Mouse (Mus musculus): ENCODE results near the gene Gm11627. TPM values are rescaled to one million over a fixed set of nuclear protein-coding genes. Genes with fewer than 3 reads are reported as not detected.
A peak's percentile ranks its signal among the peaks of the same experiment; 100 is the strongest.
"Not testable (repeated sequence)": the region's sequence is repeated elsewhere in the genome, so short reads cannot be mapped to it uniquely, and the experiment has no call there.

Gm11627 gene
- total and polyA plus RNA-seq, 2 experiments, result not detected

DNA sequence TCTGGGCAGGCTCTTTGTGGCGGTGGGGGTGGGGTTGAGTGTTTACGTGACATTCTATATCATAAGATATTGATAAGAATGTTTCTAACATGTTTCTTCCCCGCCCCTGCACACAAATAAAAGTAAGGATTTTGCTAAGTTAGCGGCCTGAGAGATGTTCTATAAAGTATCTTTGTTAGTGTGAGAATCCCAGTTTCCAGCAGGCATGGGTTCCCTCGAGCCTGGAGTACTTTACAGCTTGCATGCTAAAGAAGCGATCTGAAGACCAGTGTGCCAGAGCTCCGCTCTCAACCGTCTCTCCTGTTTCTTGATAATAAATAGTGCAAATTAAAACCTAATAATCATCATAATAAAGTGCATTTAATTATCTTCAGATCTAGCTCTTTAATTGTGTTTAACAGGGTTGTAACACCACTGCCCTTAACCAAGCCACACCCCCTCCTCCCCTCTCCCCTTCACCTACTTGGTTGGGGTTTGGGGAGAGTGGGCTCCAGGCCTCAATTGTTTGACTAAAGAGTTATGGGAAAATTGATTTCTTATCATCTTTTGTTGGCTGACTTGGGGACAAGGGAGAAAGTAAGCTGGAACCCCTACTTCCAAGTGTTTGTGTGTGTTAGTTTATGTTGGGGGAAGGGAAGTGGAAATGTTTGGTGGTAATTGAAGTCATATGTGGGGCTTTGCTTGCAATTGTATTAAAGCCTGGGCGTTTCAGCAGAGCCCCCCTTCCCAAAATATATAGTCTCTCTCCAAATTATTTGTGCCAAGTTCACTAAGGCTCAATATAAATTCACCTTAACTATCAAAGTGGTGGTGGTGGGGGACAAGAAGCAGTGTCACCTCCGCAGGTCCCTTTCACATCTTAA, 28.7 kb upstream of the Gm11627 start:
- no peak overlapping the region for H3K9ac ChIP-seq (ENCODE audit: low read depth, low read length)
- H3K36me3 ChIP-seq (ENCODE audit: control insufficient read depth, insufficient read depth, low read length), result no peaks in the 10 kb centered on the region
- H3K4me1 ChIP-seq (ENCODE audit: control insufficient read depth, insufficient read depth, low read length), result peaks cover 4% of the 10 kb centered on the region; the same call in 1 of the 2 replicates
- TF ChIP-seq CTCF (IDR thresholded peaks at IDR 0.05; ENCODE audit: low read depth, low read length) (no peak), POLR2A (IDR thresholded peaks at IDR 0.05; ENCODE audit: extremely low read depth, insufficient read depth, low read length) (no peak)
- H3K27ac ChIP-seq (replicated peaks; ENCODE audit: insufficient read depth, low read depth, low read length), result no peak overlapping the region
- H3K79me2 ChIP-seq (ENCODE audit: control insufficient read depth, insufficient read depth, low read length), result no peaks in the 10 kb centered on the region; the same call in 1 of the 2 replicates
- no peak overlapping the region for H3K4me3 ChIP-seq (ENCODE audit: insufficient read depth, low read depth, low read length)
- DNase-seq (ENCODE audit: extremely low read depth, low read depth, low spot score), result no peak
- 58% methylated on average over 10 of the region's 10 CpGs for WGBS
- peaks cover 26% of the 10 kb centered on the region for H3K27me3 ChIP-seq (ENCODE audit: control insufficient read depth, insufficient read depth, low read length)

GRCm38 (mm10) chr11:102607201-102607600, 27.9 kb upstream of the Gm11627 start:
- 17% methylated on average over 12 of the region's 12 CpGs for WGBS
- H3K27ac ChIP-seq (replicated peaks; ENCODE audit: insufficient read depth, low read depth, low read length); H3K9ac ChIP-seq (ENCODE audit: low read depth, low read length); H3K79me2 ChIP-seq (ENCODE audit: control insufficient read depth, insufficient read depth, low read length); DNase-seq (ENCODE audit: extremely low read depth, low read depth, low spot score); H3K4me3 ChIP-seq (ENCODE audit: insufficient read depth, low read depth, low read length); H3K36me3 ChIP-seq (ENCODE audit: control insufficient read depth, insufficient read depth, low read length); H3K4me1 ChIP-seq (ENCODE audit: control insufficient read depth, insufficient read depth, low read length): not testable (repeated sequence)
- H3K27me3 ChIP-seq (ENCODE audit: control insufficient read depth, insufficient read depth, low read length), result peaks cover 26% of the 10 kb centered on the region

- no peak for DNase-seq (ENCODE audit: extremely low read depth, low read depth, low spot score)
- H3K36me3 ChIP-seq (ENCODE audit: control insufficient read depth, insufficient read depth, low read length), result no peaks in the 10 kb centered on the region
- no peak overlapping the region for H3K4me3 ChIP-seq (ENCODE audit: insufficient read depth, low read depth, low read length)
- TF ChIP-seq CTCF (IDR thresholded peaks at IDR 0.05; ENCODE audit: low read depth, low read length), result no peak
- 17% methylated on average over 12 of the region's 12 CpGs for WGBS
- no peaks in the 10 kb centered on the region; the same call in 1 of the 2 replicates for H3K79me2 ChIP-seq (ENCODE audit: control insufficient read depth, insufficient read depth, low read length)
- peaks cover 26% of the 10 kb centered on the region for H3K27me3 ChIP-seq (ENCODE audit: control insufficient read depth, insufficient read depth, low read length)
- no peak overlapping the region for H3K27ac ChIP-seq (replicated peaks; ENCODE audit: insufficient read depth, low read depth, low read length)
- peaks cover 4% of the 10 kb centered on the region; the same call in 1 of the 2 replicates for H3K4me1 ChIP-seq (ENCODE audit: control insufficient read depth, insufficient read depth, low read length)
- H3K9ac ChIP-seq (ENCODE audit: low read depth, low read length), result no peak overlapping the region
These were observed 27.5 kb upstream of the Gm11627 start for GRCm38 (mm10) chr11:102606751-102607171.

DNA sequence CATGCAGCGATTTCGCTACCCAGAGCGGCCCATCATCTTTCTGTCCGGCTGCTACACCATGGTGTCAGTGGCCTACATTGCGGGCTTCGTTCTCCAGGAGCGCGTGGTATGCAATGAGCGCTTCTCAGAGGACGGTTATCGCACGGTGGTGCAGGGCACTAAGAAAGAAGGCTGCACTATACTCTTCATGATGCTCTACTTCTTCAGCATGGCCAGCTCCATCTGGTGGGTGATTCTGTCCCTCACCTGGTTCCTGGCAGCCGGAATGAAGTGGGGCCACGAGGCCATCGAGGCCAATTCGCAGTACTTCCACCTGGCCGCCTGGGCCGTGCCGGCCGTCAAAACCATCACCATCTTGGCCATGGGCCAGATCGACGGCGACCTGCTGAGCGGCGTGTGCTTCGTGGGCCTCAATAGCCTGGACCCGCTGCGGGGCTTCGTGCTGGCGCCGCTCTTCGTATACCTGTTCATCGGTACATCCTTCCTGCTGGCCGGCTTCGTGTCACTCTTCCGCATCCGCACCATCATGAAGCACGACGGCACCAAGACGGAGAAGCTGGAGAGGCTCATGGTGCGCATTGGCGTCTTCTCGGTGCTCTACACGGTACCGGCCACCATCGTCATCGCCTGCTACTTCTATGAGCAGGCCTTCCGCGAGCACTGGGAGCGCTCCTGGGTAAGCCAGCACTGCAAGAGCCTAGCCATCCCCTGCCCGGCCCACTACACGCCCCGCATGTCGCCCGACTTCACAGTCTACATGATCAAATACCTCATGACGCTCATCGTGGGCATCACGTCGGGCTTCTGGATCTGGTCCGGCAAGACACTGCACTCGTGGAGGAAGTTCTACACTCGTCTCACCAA, 26.5 kb upstream of the Gm11627 start:
- H3K4me3 ChIP-seq (ENCODE audit: insufficient read depth, low read depth, low read length), result 0 out of 2 replicates have a peak overlapping the region, but pooled peaks have one; percentile 54

DNA sequence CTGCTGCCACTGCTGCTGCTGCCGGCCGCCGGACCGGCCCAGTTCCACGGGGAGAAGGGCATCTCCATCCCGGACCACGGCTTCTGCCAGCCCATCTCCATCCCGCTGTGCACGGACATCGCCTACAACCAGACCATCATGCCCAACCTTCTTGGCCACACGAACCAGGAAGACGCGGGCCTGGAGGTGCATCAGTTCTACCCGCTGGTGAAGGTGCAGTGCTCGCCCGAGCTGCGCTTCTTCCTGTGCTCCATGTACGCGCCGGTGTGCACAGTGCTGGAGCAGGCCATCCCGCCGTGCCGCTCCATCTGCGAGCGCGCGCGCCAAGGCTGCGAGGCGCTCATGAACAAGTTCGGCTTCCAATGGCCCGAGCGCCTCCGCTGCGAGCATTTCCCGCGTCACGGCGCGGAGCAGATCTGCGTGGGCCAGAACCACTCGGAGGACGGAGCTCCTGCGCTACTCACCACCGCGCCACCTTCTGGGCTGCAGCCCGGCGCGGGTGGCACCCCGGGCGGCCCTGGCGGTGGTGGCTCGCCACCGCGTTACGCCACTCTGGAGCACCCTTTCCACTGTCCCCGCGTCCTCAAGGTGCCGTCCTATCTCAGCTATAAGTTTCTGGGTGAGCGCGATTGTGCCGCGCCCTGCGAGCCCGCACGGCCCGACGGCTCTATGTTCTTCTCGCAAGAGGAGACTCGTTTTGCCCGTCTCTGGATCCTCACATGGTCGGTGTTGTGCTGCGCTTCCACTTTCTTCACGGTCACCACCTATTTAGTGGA, 25.7 kb upstream of the Gm11627 start:
- H3K79me2 ChIP-seq (ENCODE audit: control insufficient read depth, insufficient read depth, low read length), result no peaks in the 10 kb centered on the region; the same call in 1 of the 2 replicates
- peaks cover 4% of the 10 kb centered on the region; the same call in 1 of the 2 replicates for H3K4me1 ChIP-seq (ENCODE audit: control insufficient read depth, insufficient read depth, low read length)
- DNase-seq (ENCODE audit: extremely low read depth, low read depth, low spot score), result peak; percentile 4
- peak overlapping the region; percentile 54; the same call in 1 of the 2 replicates for H3K4me3 ChIP-seq (ENCODE audit: insufficient read depth, low read depth, low read length)
- H3K27me3 ChIP-seq (ENCODE audit: control insufficient read depth, insufficient read depth, low read length), result peaks cover 26% of the 10 kb centered on the region
- 0 out of 2 replicates have a peak overlapping the region, but pooled peaks have one; percentile 13 for H3K9ac ChIP-seq (ENCODE audit: low read depth, low read length)
- H3K36me3 ChIP-seq (ENCODE audit: control insufficient read depth, insufficient read depth, low read length), result no peaks in the 10 kb centered on the region
- 3% methylated on average over 74 of the region's 74 CpGs for WGBS
- TF ChIP-seq CTCF (IDR thresholded peaks at IDR 0.05; ENCODE audit: low read depth, low read length) (no peak), POLR2A (IDR thresholded peaks at IDR 0.05; ENCODE audit: extremely low read depth, insufficient read depth, low read length) (no peak)
- no peak overlapping the region for H3K27ac ChIP-seq (replicated peaks; ENCODE audit: insufficient read depth, low read depth, low read length)

More for the DNA sequence above, 26.5 kb upstream of the Gm11627 start:
- DNase-seq (ENCODE audit: extremely low read depth, low read depth, low spot score), result no peak
- H3K27me3 ChIP-seq (ENCODE audit: control insufficient read depth, insufficient read depth, low read length), result peaks cover 26% of the 10 kb centered on the region
- H3K4me1 ChIP-seq (ENCODE audit: control insufficient read depth, insufficient read depth, low read length), result peaks cover 4% of the 10 kb centered on the region; the same call in 1 of the 2 replicates
- WGBS, result 6% methylated on average over 62 of the region's 62 CpGs
- H3K27ac ChIP-seq (replicated peaks; ENCODE audit: insufficient read depth, low read depth, low read length), result no peak overlapping the region
- no peaks in the 10 kb centered on the region; the same call in 1 of the 2 replicates for H3K79me2 ChIP-seq (ENCODE audit: control insufficient read depth, insufficient read depth, low read length)
- H3K36me3 ChIP-seq (ENCODE audit: control insufficient read depth, insufficient read depth, low read length), result no peaks in the 10 kb centered on the region
- H3K9ac ChIP-seq (ENCODE audit: low read depth, low read length), result no peak overlapping the region
- no peak for TF ChIP-seq POLR2A (IDR thresholded peaks at IDR 0.05; ENCODE audit: extremely low read depth, insufficient read depth, low read length)
- no peak for TF ChIP-seq CTCF (IDR thresholded peaks at IDR 0.05; ENCODE audit: low read depth, low read length)

Data from liver, adult 2 months (tissue).